Mouse (Mus musculus) lung, postnatal 25 days (tissue): Measurements from ENCODE around the gene Gm10408.
"Not testable (repeated sequence)": the region's sequence is repeated elsewhere in the genome, so short reads cannot be mapped to it uniquely, and the experiment has no call there.

Experiments used
- DNase-seq: peaks from one replicate; pipeline ENCODE4 v3.0.0; 2022; ENCODE audit warnings: low spot score

Gm10408 gene

GRCm38 (mm10) chr14:3449079-3449478, at the start of gene Gm10408:
Gene Gm10408, plus strand, starts transcription at chr14:3449379.
- not testable (repeated sequence) for DNase-seq

GRCm38 (mm10) chr14:3412314-3412713, 36.9 kb upstream of the Gm10408 start, which contains the start of gene Gm10409:
Gene Gm10409, plus strand, starts transcription at chr14:3412614.
- DNase-seq, result not testable (repeated sequence)

- DNase-seq, result not testable (repeated sequence)
Measured at GRCm38 (mm10) chr14:3427803-3428202, 21.4 kb upstream of the Gm10408 start, which contains the start of gene Gm3005. Gene Gm3005, plus strand, starts transcription at chr14:3428103.
